20 mouse cellular contexts compared by ENCODE assay signal in the genomic region with DNA sequence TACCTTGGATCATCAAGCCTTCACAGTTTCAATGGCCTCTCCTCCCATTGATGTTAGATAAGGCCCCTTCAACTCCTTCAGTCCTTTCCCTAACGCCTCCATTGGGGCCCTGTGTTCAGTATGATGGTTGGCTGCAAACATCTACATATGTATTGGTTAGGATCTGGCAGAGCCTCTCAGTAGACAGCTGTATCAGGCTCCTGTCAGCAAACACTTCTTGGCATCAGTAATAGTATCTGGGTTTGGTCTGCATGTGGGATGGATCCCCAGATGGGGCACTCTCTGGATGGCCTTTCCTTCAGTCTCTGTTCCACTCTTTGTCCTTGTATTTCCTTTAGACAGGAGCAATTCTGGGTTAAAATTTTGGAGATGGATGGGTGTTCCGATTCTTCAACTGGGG.
"Had no signal": no experiment of that assay in that cellular context is flagged by ENCODE, and none has a peak within 500 bp of the region (broad histone marks: within the 10 kb centered on the region; RNA-seq: fewer than 3 reads in every experiment).

No protein-coding gene starts in this region.

- H3K4me1 ChIP-seq: liver, embryonic 12.5 days; neural tube, embryonic 13.5 days; neural tube, embryonic 15.5 days; stomach, embryonic 15.5 days had no signal

- H3K9me3 ChIP-seq: liver, embryonic 12.5 days; neural tube, embryonic 13.5 days; neural tube, embryonic 15.5 days; stomach, embryonic 15.5 days had no signal

- DNase-seq: lung, adult 18-20 months; lung, embryonic 14.5 days; lung, postnatal 10 days; lung, postnatal 4 days; midbrain, embryonic 14.5 days; retina, postnatal 1 day; right cerebral cortex, adult 18-20 months; right cerebral cortex, postnatal 14 days; thymus, adult 2 months; thymus, postnatal 25 days; thymus, postnatal 4 days had no signal

- H3K4me3 ChIP-seq: liver, embryonic 12.5 days; myocyte; neural tube, embryonic 13.5 days; neural tube, embryonic 15.5 days; stomach, embryonic 15.5 days had no signal

- H3K36me3 ChIP-seq: liver, embryonic 12.5 days; neural tube, embryonic 13.5 days; neural tube, embryonic 15.5 days; stomach, embryonic 15.5 days had no signal

- H3K9ac ChIP-seq: liver, embryonic 12.5 days; liver, embryonic 14.5 days; lung, embryonic 14.5 days; neural tube, embryonic 13.5 days; neural tube, embryonic 15.5 days; stomach, embryonic 15.5 days had no signal

- ATAC-seq: liver, embryonic 12.5 days; midbrain, embryonic 16.5 days had no signal

- H3K27ac ChIP-seq: liver, embryonic 12.5 days; liver, embryonic 14.5 days; neural tube, embryonic 13.5 days; neural tube, embryonic 15.5 days; stomach, embryonic 15.5 days; stomach, postnatal 0 days had no signal

- H3K27me3 ChIP-seq: liver, embryonic 12.5 days; neural tube, embryonic 13.5 days; neural tube, embryonic 15.5 days; stomach, embryonic 15.5 days had no signal

- H3K4me2 ChIP-seq: liver, embryonic 12.5 days; lung, embryonic 14.5 days; midbrain, embryonic 11.5 days; neural tube, embryonic 13.5 days; neural tube, embryonic 15.5 days; stomach, embryonic 15.5 days had no signal
